Mouse (Mus musculus) telencephalon, adult 2 months (tissue): ENCODE results near the gene Cdh13.

ENCODE experiments used
- DNase-seq: peaks from one replicate; pipeline ENCODE4 v3.0.0-alpha.2; 2011; ENCODE audit warnings: low read depth, low spot score

Cdh13 gene

GRCm38 (mm10) chr8:118794886-118795285 lies 511.4 kb downstream of the Cdh13 start:
- peak; percentile 74 for DNase-seq

- no peak for DNase-seq
Measured at GRCm38 (mm10) chr8:118796491-118796890, 513.0 kb downstream of the Cdh13 start.

GRCm38 (mm10) chr8:118797127-118797526 lies 513.6 kb downstream of the Cdh13 start:
- no peak for DNase-seq

GRCm38 (mm10) chr8:118803168-118803567 lies 519.6 kb downstream of the Cdh13 start:
- no peak for DNase-seq

- DNase-seq: no peak
Measured at GRCm38 (mm10) chr8:118809660-118810059, 526.1 kb downstream of the Cdh13 start.

- DNase-seq: peak; percentile 64
Measured at GRCm38 (mm10) chr8:118815055-118815454, 531.5 kb downstream of the Cdh13 start.

GRCm38 (mm10) chr8:118826761-118827160 lies 543.2 kb downstream of the Cdh13 start:
- no peak for DNase-seq

GRCm38 (mm10) chr8:118827726-118828125 lies 544.2 kb downstream of the Cdh13 start:
- no peak for DNase-seq

- peak; percentile 44 for DNase-seq
Measured at GRCm38 (mm10) chr8:118830291-118830690, 546.8 kb downstream of the Cdh13 start.

GRCm38 (mm10) chr8:118831026-118831425 lies 547.5 kb downstream of the Cdh13 start:
- no peak for DNase-seq

- no peak for DNase-seq
Measured at GRCm38 (mm10) chr8:118838801-118839200, 555.3 kb downstream of the Cdh13 start.

- no peak for DNase-seq
Measured at GRCm38 (mm10) chr8:118845690-118846089, 562.2 kb downstream of the Cdh13 start.

- no peak for DNase-seq
Measured at GRCm38 (mm10) chr8:118848021-118848420, 564.5 kb downstream of the Cdh13 start.

- no peak for DNase-seq
Measured at GRCm38 (mm10) chr8:118849515-118849914, 566.0 kb downstream of the Cdh13 start.

GRCm38 (mm10) chr8:118850381-118850780 lies 566.8 kb downstream of the Cdh13 start:
- peak; percentile 42 for DNase-seq

GRCm38 (mm10) chr8:118851361-118851760 lies 567.8 kb downstream of the Cdh13 start:
- DNase-seq: no peak

- no peak for DNase-seq
Measured at GRCm38 (mm10) chr8:118852861-118853260, 569.3 kb downstream of the Cdh13 start.

- DNase-seq: no peak
Measured at GRCm38 (mm10) chr8:118854656-118855055, 571.1 kb downstream of the Cdh13 start.

- DNase-seq: no peak
Measured at GRCm38 (mm10) chr8:118866332-118866731, 582.8 kb downstream of the Cdh13 start.

GRCm38 (mm10) chr8:118870711-118871110 lies 587.2 kb downstream of the Cdh13 start:
- DNase-seq: no peak

GRCm38 (mm10) chr8:118879939-118880825 lies 596.6 kb downstream of the Cdh13 start:
- peak; percentile 42 for DNase-seq

GRCm38 (mm10) chr8:118884296-118884695 lies 600.8 kb downstream of the Cdh13 start:
- no peak for DNase-seq

GRCm38 (mm10) chr8:118884988-118885387 lies 601.5 kb downstream of the Cdh13 start:
- no peak for DNase-seq
